Mouse (Mus musculus) liver, embryonic 15.5 days (tissue): ENCODE measurements around the gene Zfp507. TPM values are rescaled to one million over a fixed set of nuclear protein-coding genes. Genes with fewer than 3 reads are reported as not detected.

ENCODE experiments used
- ATAC-seq: fragments of 200-750 bp; cut with Nextera tagmentation; 2 replicates; pipeline ENCODE4 v1.8.0; 2017; ENCODE audit warnings: moderate number of reproducible peaks, mild to moderate bottlenecking, moderate library complexity; ENCODE audit not compliant: insufficient read depth
- H3K27ac ChIP-seq: fragments of 300-500 bp; sonication (generic); replicated peaks from 2 replicates; pipeline ENCODE4 v1.5.1; 2015; ENCODE audit warnings: mild to moderate bottlenecking, inconsistent platforms
- H3K27me3 ChIP-seq: fragments of 300-500 bp; sonication (generic); 2 replicates; pipeline ENCODE4 v1.6.1; 2015; ENCODE audit warnings: mild to moderate bottlenecking, inconsistent platforms
- H3K36me3 ChIP-seq: fragments of 300-500 bp; sonication (generic); replicated peaks from 2 replicates; pipeline ENCODE4 v1.6.1; 2015; ENCODE audit warnings: moderate library complexity, mild to moderate bottlenecking, inconsistent platforms
- H3K4me1 ChIP-seq: fragments of 300-500 bp; sonication (generic); replicated peaks from 2 replicates; pipeline ENCODE4 v1.6.1; 2015; ENCODE audit warnings: inconsistent platforms
- H3K4me2 ChIP-seq: fragments of 300-500 bp; sonication (generic); 2 replicates; pipeline ENCODE4 v1.6.1; 2015; ENCODE audit warnings: moderate library complexity, mild to moderate bottlenecking, inconsistent platforms
- H3K4me3 ChIP-seq: fragments of 300-500 bp; sonication (generic); replicated peaks from 2 replicates; pipeline ENCODE4 v1.5.1; 2015; ENCODE audit warnings: mild to moderate bottlenecking, inconsistent platforms
- H3K9ac ChIP-seq: fragments of 300-500 bp; sonication (generic); 2 replicates; pipeline ENCODE4 v1.6.1; 2015; ENCODE audit warnings: moderate library complexity, mild to moderate bottlenecking, inconsistent platforms
- H3K9me3 ChIP-seq: fragments of 300-500 bp; sonication (generic); replicated peaks from 2 replicates; pipeline ENCODE4 v1.6.1; 2016; ENCODE audit warnings: inconsistent platforms
- WGBS: fragments of 180-500 bp; shearing (Covaris S2); methylation state at CpG from one replicate; pipeline ENCODE4 v1.1.7; 2015; ENCODE audit warnings: mixed read lengths; ENCODE audit not compliant: insufficient replicate concordance; 5-methylcytosine and 5-hydroxymethylcytosine counted together
- polyA plus RNA-seq: library from polyadenylated mRNA; unstranded; fragments of >200 nt; fragmentation: Nextera tagmentation; extraction: Ambion mirVana; gene quantifications from 2 replicates; pipeline ENCODE4 v1.2.1, GENCODE M21; 2015

Zfp507 gene
- polyA plus RNA-seq, 1 experiment from 2014 or later, result 5.1 TPM

DNA sequence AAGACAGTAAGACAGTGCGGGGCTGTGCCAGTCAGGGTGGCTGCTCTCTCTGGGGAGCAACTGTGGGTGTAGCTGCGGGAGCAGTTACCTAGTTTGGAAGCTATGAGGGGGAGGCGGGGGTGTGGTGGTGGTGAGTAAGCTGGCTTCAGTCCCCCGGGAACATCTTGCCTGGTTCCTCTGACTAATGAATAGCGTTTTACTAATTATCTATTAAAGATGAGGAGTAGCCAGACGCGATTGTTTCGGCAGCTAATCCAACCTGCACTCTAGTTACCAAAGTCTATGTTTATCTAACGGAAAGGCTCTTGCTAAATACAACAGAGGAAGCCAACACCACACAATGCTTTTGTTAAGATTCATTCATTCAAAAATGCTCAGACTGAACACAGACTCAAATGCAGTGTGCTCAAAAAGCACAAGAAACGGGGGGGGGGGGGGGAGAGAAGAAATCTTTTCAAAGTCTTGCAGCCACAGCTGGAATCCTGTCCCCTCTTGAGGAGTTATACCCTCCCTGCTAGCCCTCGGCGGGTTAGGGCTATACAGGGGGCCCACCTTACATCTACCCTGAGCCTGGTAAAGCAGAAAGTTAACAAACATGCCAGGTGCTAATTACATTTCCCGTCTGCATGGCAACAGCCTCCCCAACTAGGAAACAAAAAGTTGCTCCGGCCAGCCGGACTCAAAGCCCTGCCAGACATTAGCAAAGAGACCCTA lies 49.3 kb downstream of the Zfp507 start:
- no peak for ATAC-seq

DNA sequence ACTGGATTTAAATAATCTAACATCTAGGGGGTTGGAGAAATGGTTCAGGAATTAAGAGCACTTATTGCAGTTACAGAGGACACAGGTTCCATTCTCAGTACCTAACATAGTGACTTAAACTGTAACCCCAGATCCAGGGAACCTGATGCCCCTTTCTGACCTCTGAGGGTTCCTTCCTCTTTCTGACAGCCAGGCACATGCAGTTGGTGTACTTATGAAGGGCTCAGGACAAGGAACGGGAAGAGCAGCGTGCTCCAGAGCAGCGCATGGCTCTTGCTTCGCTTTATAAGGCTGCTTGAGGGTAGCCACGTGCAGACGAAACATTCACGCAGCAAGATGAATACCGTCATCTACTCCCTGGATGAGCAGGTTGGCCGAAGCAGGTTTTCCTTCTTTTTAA lies 51.9 kb downstream of the Zfp507 start:
- Histone ChIP-seq H3K9me3 (no peaks in the 10 kb centered on the region), H3K4me3 (no peak overlapping the region), H3K36me3 (0 out of 2 replicates have a peak, but pooled peaks cover 18% of the 10 kb centered on the region), H3K4me2 (no peak overlapping the region), H3K27me3 (no peaks in the 10 kb centered on the region), H3K9ac (no peak overlapping the region), H3K4me1 (peaks cover 18% of the 10 kb centered on the region), H3K27ac (no peak overlapping the region)
- no peak for ATAC-seq
- 58% methylated on average over 9 of the region's 9 CpGs for WGBS

More for the DNA sequence above, 49.3 kb downstream of the Zfp507 start:
- peak overlapping the region; percentile 61 for H3K9ac ChIP-seq
- peak overlapping the region; percentile 72 for H3K4me3 ChIP-seq
- no peaks in the 10 kb centered on the region for H3K9me3 ChIP-seq
- no peaks in the 10 kb centered on the region for H3K27me3 ChIP-seq
- H3K27ac ChIP-seq, result peak overlapping the region; percentile 38; the same call in 1 of the 2 replicates
- H3K4me1 ChIP-seq, result peaks cover 18% of the 10 kb centered on the region
- WGBS, result 5% methylated on average over 15 of the region's 15 CpGs
- peak overlapping the region; percentile 97 for H3K4me2 ChIP-seq
- 0 out of 2 replicates have a peak, but pooled peaks cover 3% of the 10 kb centered on the region for H3K36me3 ChIP-seq

DNA sequence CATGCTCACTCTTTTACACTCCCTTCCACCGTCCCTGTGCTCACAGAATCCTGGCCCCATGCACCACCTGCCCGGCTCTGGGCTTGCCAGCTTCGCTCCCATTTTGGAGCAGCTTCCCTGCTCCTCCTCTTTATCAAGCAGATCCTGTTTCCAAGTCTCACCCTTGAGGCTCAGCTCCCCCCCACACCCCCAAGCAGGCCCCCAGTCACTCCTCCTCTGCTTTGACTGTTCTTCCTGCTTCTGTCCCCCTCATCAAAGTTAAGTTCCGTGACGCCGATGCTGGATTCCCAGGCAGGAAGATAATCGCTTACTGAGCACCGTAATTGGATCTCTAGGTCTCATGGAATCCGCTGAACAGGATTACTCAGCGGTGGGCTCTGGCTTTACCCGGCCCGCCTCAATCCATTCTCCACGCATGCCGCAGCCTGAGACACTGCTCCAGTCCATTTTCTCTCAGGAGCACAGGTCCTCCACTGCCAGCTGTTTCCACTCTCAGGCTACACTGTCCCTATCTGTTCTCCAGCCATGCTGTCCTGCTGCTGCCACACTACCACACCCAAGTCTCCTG lies 55.3 kb downstream of the Zfp507 start:
- no peaks in the 10 kb centered on the region for H3K27me3 ChIP-seq
- 0 out of 2 replicates have a peak, but pooled peaks cover 18% of the 10 kb centered on the region for H3K36me3 ChIP-seq
- no peak overlapping the region for H3K4me2 ChIP-seq
- no peak for ATAC-seq
- no peak overlapping the region for H3K4me3 ChIP-seq
- H3K4me1 ChIP-seq, result peaks cover 3% of the 10 kb centered on the region; the same call in 1 of the 2 replicates
- H3K9me3 ChIP-seq, result no peaks in the 10 kb centered on the region
- H3K27ac ChIP-seq, result no peak overlapping the region
- H3K9ac ChIP-seq, result no peak overlapping the region
- 80% methylated on average over 14 of the region's 14 CpGs for WGBS

DNA sequence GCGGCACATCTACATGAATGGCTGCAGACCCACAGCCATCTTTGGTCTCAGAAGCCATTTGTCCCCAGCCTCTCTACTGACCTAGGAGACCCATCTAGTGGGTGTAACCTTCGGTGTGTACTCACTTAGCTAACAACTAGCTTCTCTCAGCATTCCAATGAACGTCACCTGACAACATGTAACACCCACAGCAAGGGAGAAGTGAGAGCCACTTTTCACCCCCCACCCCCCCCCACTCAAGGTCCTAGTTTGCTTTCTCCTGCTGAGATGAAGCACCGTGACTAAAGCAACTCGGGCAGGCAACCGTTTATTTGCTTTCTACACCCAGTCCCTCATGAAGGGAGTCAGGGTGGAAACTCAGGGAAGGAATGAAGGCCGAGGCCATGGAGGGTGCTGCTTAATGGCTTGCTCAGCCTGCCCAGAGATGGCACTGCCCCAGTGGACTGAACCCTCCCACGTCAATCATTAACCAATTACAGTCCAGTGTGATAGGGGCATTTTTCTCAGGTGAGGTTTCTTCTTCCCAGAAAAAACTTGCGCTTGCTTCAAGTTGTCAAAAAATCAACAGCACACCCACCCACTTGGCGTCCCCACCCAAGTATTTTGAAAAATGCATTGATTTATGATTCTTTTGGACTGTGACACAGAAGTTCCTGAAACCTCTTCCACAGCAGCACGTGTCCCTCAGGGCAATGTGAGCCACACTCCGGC lies 56.0 kb downstream of the Zfp507 start:
- Histone ChIP-seq H3K4me3 (no peak overlapping the region), H3K36me3 (0 out of 2 replicates have a peak, but pooled peaks cover 18% of the 10 kb centered on the region), H3K27ac (no peak overlapping the region), H3K27me3 (no peaks in the 10 kb centered on the region), H3K4me2 (no peak overlapping the region), H3K4me1 (peaks cover 3% of the 10 kb centered on the region; the same call in 1 of the 2 replicates), H3K9me3 (no peaks in the 10 kb centered on the region), H3K9ac (no peak overlapping the region)
- ATAC-seq, result no peak
- WGBS, result 78% methylated on average over 12 of the region's 12 CpGs

DNA sequence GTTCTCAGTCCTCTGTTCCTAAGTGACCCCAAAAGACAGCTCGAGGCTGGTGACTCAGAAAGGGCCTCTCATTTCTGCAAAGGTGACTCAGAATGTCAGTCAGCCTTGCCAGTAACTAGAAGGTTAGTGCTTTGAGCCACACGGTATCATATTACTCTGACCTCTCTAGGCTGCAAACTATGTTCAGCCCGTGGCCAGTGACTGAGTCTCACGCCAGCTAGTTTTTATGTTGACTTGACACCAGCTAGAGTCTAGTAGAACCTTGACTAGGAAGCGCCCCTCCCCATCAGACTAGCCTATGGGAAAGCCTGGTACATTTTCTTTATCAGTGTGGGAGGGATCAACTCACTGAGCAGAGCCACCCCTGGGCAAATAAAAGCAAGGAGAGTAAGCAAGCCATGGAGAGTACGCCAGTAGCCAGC lies 57.5 kb downstream of the Zfp507 start:
- peaks cover 3% of the 10 kb centered on the region; the same call in 1 of the 2 replicates for H3K4me1 ChIP-seq
- H3K9me3 ChIP-seq, result no peaks in the 10 kb centered on the region
- 63% methylated on average over 6 of the region's 6 CpGs for WGBS
- no peak overlapping the region for H3K4me3 ChIP-seq
- 0 out of 2 replicates have a peak, but pooled peaks cover 18% of the 10 kb centered on the region for H3K36me3 ChIP-seq
- H3K27ac ChIP-seq, result peak overlapping the region; percentile 56
- peak; percentile 86 for ATAC-seq
- no peak overlapping the region for H3K4me2 ChIP-seq
- no peak overlapping the region for H3K9ac ChIP-seq
- H3K27me3 ChIP-seq, result no peaks in the 10 kb centered on the region

DNA sequence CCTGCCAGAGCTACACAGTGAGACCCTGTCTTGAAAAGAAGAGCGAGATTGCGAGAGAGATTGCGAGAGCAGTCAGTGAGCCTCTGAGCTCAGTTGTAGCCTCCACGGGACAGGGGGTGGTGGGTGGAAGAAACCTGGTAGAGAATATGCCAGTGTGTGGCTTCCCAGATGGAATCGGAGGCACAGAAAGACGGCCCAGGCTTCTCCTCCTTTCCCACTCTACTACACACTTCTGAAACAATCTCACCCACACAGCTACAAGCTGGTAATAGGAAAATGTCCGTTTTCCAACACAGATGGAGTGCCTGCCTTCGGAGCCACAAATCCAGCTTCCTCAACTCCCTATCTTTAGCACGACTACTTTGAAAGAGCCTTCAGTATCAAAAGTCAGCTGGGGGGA lies 58.0 kb downstream of the Zfp507 start:
- Histone ChIP-seq H3K9ac (no peak overlapping the region), H3K27me3 (no peaks in the 10 kb centered on the region), H3K9me3 (no peaks in the 10 kb centered on the region), H3K4me1 (peaks cover 3% of the 10 kb centered on the region; the same call in 1 of the 2 replicates), H3K4me3 (no peak overlapping the region), H3K27ac (peak overlapping the region; percentile 56), H3K36me3 (0 out of 2 replicates have a peak, but pooled peaks cover 18% of the 10 kb centered on the region), H3K4me2 (no peak overlapping the region)
- WGBS, result 72% methylated on average over 9 of the region's 9 CpGs
- no peak for ATAC-seq

DNA sequence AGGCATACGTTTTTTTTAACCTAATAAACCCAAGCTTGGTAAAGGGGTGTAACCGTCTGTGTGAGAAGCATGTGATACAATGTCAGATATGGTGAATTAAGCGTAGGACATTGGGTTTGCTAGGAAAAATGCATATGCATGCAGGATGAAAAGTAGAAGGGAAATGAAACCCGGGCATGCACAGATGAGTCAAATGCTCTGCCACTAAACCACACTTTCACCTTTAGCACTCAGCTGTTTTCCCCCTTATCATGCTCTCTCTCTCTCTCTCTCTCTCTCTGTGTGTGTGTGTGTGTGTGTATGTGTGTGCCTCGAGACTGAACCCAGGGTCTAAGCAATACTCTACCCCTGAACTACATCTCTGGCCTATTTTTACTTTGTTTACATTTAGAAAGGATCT lies 60.5 kb downstream of the Zfp507 start:
- Histone ChIP-seq H3K27ac (no peak overlapping the region), H3K9ac (no peak overlapping the region), H3K4me1 (peaks cover 3% of the 10 kb centered on the region; the same call in 1 of the 2 replicates), H3K9me3 (no peaks in the 10 kb centered on the region), H3K4me3 (no peak overlapping the region), H3K36me3 (0 out of 2 replicates have a peak, but pooled peaks cover 6% of the 10 kb centered on the region), H3K4me2 (no peak overlapping the region), H3K27me3 (no peaks in the 10 kb centered on the region)
- ATAC-seq, result no peak
- 55% methylated on average over 5 of the region's 5 CpGs for WGBS

DNA sequence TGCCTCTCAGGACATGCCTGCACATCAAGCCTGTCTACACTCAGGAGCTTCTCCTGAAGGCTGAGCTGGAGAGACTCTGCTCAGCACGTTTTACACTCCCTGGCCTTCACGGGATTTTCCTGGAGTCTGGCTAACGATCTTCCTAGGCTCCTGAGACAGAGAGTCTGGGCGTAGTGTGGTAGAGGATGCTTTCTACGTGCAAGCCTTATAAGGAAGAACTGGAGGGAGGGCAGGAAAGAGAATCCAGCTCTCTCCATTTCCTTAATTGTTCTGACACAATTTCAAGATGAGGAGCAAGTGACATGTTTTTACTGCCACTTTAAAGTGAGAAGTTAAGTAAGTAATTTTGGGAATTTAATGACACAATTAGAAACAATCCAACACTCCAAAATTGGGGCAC lies 60.9 kb downstream of the Zfp507 start:
- Histone ChIP-seq H3K9ac (no peak overlapping the region), H3K36me3 (0 out of 2 replicates have a peak, but pooled peaks cover 5% of the 10 kb centered on the region), H3K4me1 (peaks cover 3% of the 10 kb centered on the region; the same call in 1 of the 2 replicates), H3K27me3 (no peaks in the 10 kb centered on the region), H3K4me3 (no peak overlapping the region), H3K27ac (no peak overlapping the region), H3K4me2 (no peak overlapping the region), H3K9me3 (no peaks in the 10 kb centered on the region)
- no peak for ATAC-seq
- 70% methylated on average over 5 of the region's 5 CpGs for WGBS

DNA sequence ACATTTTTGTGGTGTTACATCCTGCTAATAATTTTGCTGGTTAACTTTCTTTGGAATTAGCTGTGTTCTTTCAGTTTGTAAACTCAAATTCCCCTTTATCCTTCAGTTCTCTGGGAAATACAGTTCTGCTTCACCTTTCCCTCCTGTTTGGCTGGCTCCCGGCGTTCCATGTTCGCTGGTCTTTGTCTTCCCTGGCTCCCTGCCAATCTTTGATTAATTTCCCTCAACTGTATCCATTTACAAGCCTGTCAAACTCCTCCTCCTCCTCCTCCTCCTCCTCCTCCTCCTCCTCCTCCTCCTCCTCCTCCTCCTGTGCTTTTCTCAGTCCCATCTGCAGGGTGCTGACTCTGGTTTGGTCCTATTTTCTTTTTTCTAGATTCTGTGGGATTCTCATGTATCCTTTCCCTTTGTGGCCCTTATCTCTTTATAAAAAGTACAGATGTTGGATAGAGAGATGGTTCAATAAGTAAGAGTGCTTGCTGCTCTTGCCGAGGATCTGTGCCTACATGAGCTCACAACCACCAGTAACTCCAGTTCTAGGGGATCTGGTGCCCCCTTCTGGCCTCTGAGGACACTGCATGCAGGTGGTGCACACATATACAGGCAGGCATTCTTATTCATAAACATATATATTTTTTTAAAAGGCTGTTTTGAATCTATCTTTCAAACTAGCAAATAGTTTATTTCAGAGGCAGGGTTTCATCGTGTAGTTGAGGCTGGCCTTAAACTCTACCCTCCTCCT lies 62.1 kb downstream of the Zfp507 start:
- H3K4me2 ChIP-seq, result no peak overlapping the region
- H3K36me3 ChIP-seq, result no peaks in the 10 kb centered on the region
- peaks cover 3% of the 10 kb centered on the region; the same call in 1 of the 2 replicates for H3K4me1 ChIP-seq
- H3K9ac ChIP-seq, result no peak overlapping the region
- H3K9me3 ChIP-seq, result no peaks in the 10 kb centered on the region
- no peaks in the 10 kb centered on the region for H3K27me3 ChIP-seq
- no peak overlapping the region for H3K27ac ChIP-seq
- no peak for ATAC-seq
- H3K4me3 ChIP-seq, result no peak overlapping the region
- WGBS, result 66% methylated on average over 5 of the region's 5 CpGs

DNA sequence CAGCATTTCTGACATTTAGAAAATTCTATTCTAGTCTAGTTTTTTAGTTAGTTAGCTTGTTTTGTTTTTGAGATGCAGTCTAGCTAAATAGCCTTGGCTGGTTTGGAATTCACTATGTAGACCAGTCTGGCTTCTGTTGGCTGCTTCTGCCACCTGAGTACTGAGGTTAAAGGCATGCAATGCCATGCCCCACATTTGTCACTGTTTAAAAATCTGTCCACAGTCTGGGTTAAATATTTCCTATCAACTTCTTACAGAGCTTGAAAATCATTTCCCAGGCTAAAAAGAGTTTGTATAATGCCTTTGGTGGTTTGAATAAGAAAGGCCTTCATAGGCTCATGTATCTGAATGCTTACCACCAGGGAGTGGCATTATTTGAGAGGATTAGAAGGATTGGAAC lies 63.9 kb downstream of the Zfp507 start:
- Histone ChIP-seq H3K27ac (no peak overlapping the region), H3K4me2 (no peak overlapping the region), H3K36me3 (no peaks in the 10 kb centered on the region), H3K4me1 (peaks cover 3% of the 10 kb centered on the region; the same call in 1 of the 2 replicates), H3K4me3 (no peak overlapping the region), H3K9ac (no peak overlapping the region), H3K9me3 (no peaks in the 10 kb centered on the region), H3K27me3 (no peaks in the 10 kb centered on the region)
- no peak for ATAC-seq
